Mouse (Mus musculus): ENCODE measurements around the gene Slc1a5.

GRCm38 (mm10) chr7:16752016-16752415, 29.1 kb upstream of the Slc1a5 start:
- TF ChIP-seq CTCF (conservative IDR thresholded peaks at IDR 0.05; ENCODE audit: low read length) (no peak), NANOG (IDR thresholded peaks at IDR 0.05; ENCODE audit: borderline replicate concordance, low read length) (no peak)
